ENCODE assay signal across 51 mouse cellular contexts in genomic region chr3:138362920-138363319, GRCm38 (mm10). TPM values are rescaled to one million over a fixed set of nuclear protein-coding genes. Genes with fewer than 3 reads are reported as not detected.
"Had no signal": no experiment of that assay in that cellular context is flagged by ENCODE, and none has a peak within 500 bp of the region (broad histone marks: within the 10 kb centered on the region; RNA-seq: fewer than 3 reads in every experiment).

No protein-coding gene starts in this region.

- H3K4me1 ChIP-seq: hindbrain, embryonic 10.5 days; hindbrain, embryonic 12.5 days; hindbrain, embryonic 13.5 days; hindbrain, embryonic 15.5 days; intestine, embryonic 15.5 days; kidney, embryonic 15.5 days had no signal

- DNase-seq: heart, adult 2 months; heart, postnatal 10 days; heart, postnatal 14 days; heart, postnatal 36 days; heart, postnatal 4 days; kidney, adult 11 months; kidney, adult 18-20 months; kidney, adult 2 months; kidney, adult 8-10 months; kidney, adult 9 months; kidney, postnatal 10 days; kidney, postnatal 14 days; kidney, postnatal 25 days; kidney, postnatal 36 days; kidney, postnatal 4 days; layer of hippocampus, adult 9-11 months had no signal

- H3K4me2 ChIP-seq: heart, embryonic 11.5 days; heart, embryonic 12.5 days; heart, embryonic 13.5 days; heart, embryonic 15.5 days; hindbrain, embryonic 12.5 days; hindbrain, embryonic 13.5 days; hindbrain, embryonic 14.5 days; hindbrain, embryonic 15.5 days; intestine, embryonic 15.5 days; kidney, embryonic 15.5 days had no signal

- H3K36me3 ChIP-seq: heart, embryonic 10.5 days; heart, embryonic 12.5 days; heart, embryonic 13.5 days; heart, embryonic 15.5 days; hindbrain, embryonic 10.5 days; hindbrain, embryonic 12.5 days; hindbrain, embryonic 13.5 days; hindbrain, embryonic 15.5 days; intestine, embryonic 15.5 days; kidney, embryonic 15.5 days had no signal

- H3K9me3 ChIP-seq: heart, embryonic 10.5 days; heart, embryonic 12.5 days; heart, embryonic 13.5 days; heart, embryonic 15.5 days; hindbrain, embryonic 10.5 days; hindbrain, embryonic 12.5 days; hindbrain, embryonic 13.5 days; hindbrain, embryonic 15.5 days; intestine, embryonic 15.5 days; kidney, embryonic 15.5 days had no signal

- H3K9ac ChIP-seq: heart, embryonic 12.5 days; heart, embryonic 13.5 days; heart, embryonic 15.5 days; hindbrain, embryonic 12.5 days; hindbrain, embryonic 13.5 days; hindbrain, embryonic 14.5 days; hindbrain, embryonic 15.5 days; intestine, embryonic 15.5 days; kidney, embryonic 15.5 days had no signal

- H3K27ac ChIP-seq: heart, adult 2 months; heart, embryonic 10.5 days; heart, embryonic 13.5 days; heart, embryonic 15.5 days; hindbrain, embryonic 10.5 days; hindbrain, embryonic 12.5 days; hindbrain, embryonic 13.5 days; hindbrain, embryonic 14.5 days; hindbrain, embryonic 15.5 days; hindbrain, postnatal 0 days; intestine, embryonic 15.5 days; kidney, embryonic 15.5 days; kidney, postnatal 0 days; layer of hippocampus, adult 2 months had no signal

- H3K4me3 ChIP-seq: heart, adult 2 months; heart, embryonic 10.5 days; heart, embryonic 12.5 days; heart, embryonic 13.5 days; heart, embryonic 15.5 days; hindbrain, embryonic 10.5 days; hindbrain, embryonic 12.5 days; hindbrain, embryonic 13.5 days; hindbrain, embryonic 15.5 days; intestine, embryonic 15.5 days; kidney, embryonic 15.5 days; layer of hippocampus, adult 2 months had no signal

- ATAC-seq: hindbrain, embryonic 16.5 days; hindbrain, postnatal 0 days; inflammation-experienced regulatory T-cells, adult 6 months; intestine, embryonic 15.5 days; intestine, embryonic 16.5 days; intestine, postnatal 0 days had no signal

- H3K27me3 ChIP-seq: heart, embryonic 12.5 days; heart, embryonic 13.5 days; heart, embryonic 15.5 days; hindbrain, embryonic 12.5 days; hindbrain, embryonic 13.5 days; hindbrain, embryonic 15.5 days; intestine, embryonic 15.5 days; kidney, embryonic 15.5 days had no signal

RNA-seq across cellular contexts. Expression of gene Adh6b, which starts 21.3 kb away (rescaled TPM):
- total RNA-seq: hematopoietic stem cell, adult 5-6 weeks; layer of hippocampus, adult 2 months; layer of hippocampus, adult 8-10 months; layer of hippocampus, postnatal 14 days; layer of hippocampus, postnatal 25 days had no signal
- polyA plus RNA-seq: hindbrain, embryonic 15.5 days; hindbrain, embryonic 16.5 days; inflammation-experienced regulatory T-cells, adult 6 months; intestine, embryonic 14.5 days; intestine, postnatal 0 days; large intestine, adult 2 months had no signal

RNA-seq across cellular contexts. Expression of gene Adh6a, which starts 49.8 kb away (rescaled TPM):
- total RNA-seq: heart, adult 2 months; heart, adult 8-10 months; heart, postnatal 10 days; heart, postnatal 14 days; heart, postnatal 25 days; heart, postnatal 36 days; heart, postnatal 4 days; hematopoietic stem cell, adult 5-6 weeks; hindbrain, postnatal 0 days; layer of hippocampus, adult 18-20 months; layer of hippocampus, adult 2 months; layer of hippocampus, adult 8-10 months; layer of hippocampus, postnatal 10 days; layer of hippocampus, postnatal 14 days; layer of hippocampus, postnatal 25 days had no signal
- polyA plus RNA-seq: heart, adult 2 months; heart, embryonic 10.5 days; heart, embryonic 11.5 days; heart, embryonic 12.5 days; heart, embryonic 13.5 days; heart, embryonic 14.5 days; heart, embryonic 15.5 days; heart, embryonic 16.5 days; heart, postnatal 0 days; hindbrain, embryonic 10.5 days; hindbrain, embryonic 11.5 days; hindbrain, embryonic 12.5 days; hindbrain, embryonic 13.5 days; hindbrain, embryonic 14.5 days; hindbrain, embryonic 15.5 days; hindbrain, embryonic 16.5 days; hindbrain, postnatal 0 days; inflammation-experienced regulatory T-cells, adult 6 months; kidney, embryonic 14.5 days; kidney, embryonic 15.5 days; kidney, embryonic 16.5 days had no signal

RNA-seq across cellular contexts. Expression of gene Adh4, which starts 52.3 kb away (rescaled TPM):
- total RNA-seq: heart, adult 2 months; heart, adult 8-10 months; heart, postnatal 10 days; heart, postnatal 14 days; heart, postnatal 25 days; heart, postnatal 36 days; heart, postnatal 4 days; hematopoietic stem cell, adult 5-6 weeks; hindbrain, postnatal 0 days; layer of hippocampus, adult 18-20 months; layer of hippocampus, adult 2 months; layer of hippocampus, adult 8-10 months; layer of hippocampus, postnatal 10 days; layer of hippocampus, postnatal 14 days; layer of hippocampus, postnatal 25 days had no signal
- polyA plus RNA-seq: heart, adult 2 months; heart, embryonic 10.5 days; heart, embryonic 11.5 days; heart, embryonic 12.5 days; heart, embryonic 13.5 days; heart, embryonic 14.5 days; heart, embryonic 15.5 days; heart, embryonic 16.5 days; heart, postnatal 0 days; hindbrain, embryonic 10.5 days; hindbrain, embryonic 11.5 days; hindbrain, embryonic 12.5 days; hindbrain, embryonic 13.5 days; hindbrain, embryonic 15.5 days; hindbrain, embryonic 16.5 days; hindbrain, postnatal 0 days; intestine, embryonic 14.5 days; kidney, embryonic 14.5 days; kidney, embryonic 15.5 days; kidney, embryonic 16.5 days; kidney, postnatal 0 days had no signal
